Mouse (Mus musculus) MEL (cell line): ENCODE data around the gene Fis1. TPM values are rescaled to one million over a fixed set of nuclear protein-coding genes. Genes with fewer than 3 reads are reported as not detected.

Experiments
- DNase-seq: peaks from one replicate; pipeline ENCODE4 v3.0.0; 2011; ENCODE audit warnings: low read depth, low spot score
- H3K27ac ChIP-seq: 2 replicates; pipeline ENCODE4 v1.5.1; 2012; ENCODE audit warnings: low read depth, mild to moderate bottlenecking, control low read depth, low read length, moderate library complexity; ENCODE audit not compliant: control insufficient read depth
- H3K27me3 ChIP-seq, 2 experiments: fragments of 150-350 bp in 1 of 2; sonication (generic) in 1 of 2; 2 replicates each; pipeline ENCODE4 v1.6.1; 2012; ENCODE audit warnings: low read length in 2 of 2, mild to moderate bottlenecking in 2 of 2, improper control_type of control experiment in 1 of 2, moderate library complexity in 1 of 2; ENCODE audit not compliant: insufficient read depth in 2 of 2, control insufficient read depth in 1 of 2
- H3K36me3 ChIP-seq, 2 experiments: 2 replicates each; pipeline ENCODE4 v1.6.1; 2012 to 2014; ENCODE audit warnings: low read length in 2 of 2, improper control_type of control experiment in 1 of 2, inconsistent platforms in 1 of 2, mild to moderate bottlenecking in 1 of 2; ENCODE audit not compliant: insufficient read depth in 2 of 2, control insufficient read depth in 1 of 2
- H3K4me1 ChIP-seq, 2 experiments: fragments of 150-350 bp in 1 of 2; sonication (generic) in 1 of 2; 2 replicates each; pipeline ENCODE4 v1.6.1; 2012; ENCODE audit warnings: low read length in 2 of 2, improper control_type of control experiment in 1 of 2, mild to moderate bottlenecking in 1 of 2; ENCODE audit not compliant: insufficient read depth in 2 of 2, control insufficient read depth in 1 of 2
- H3K4me3 ChIP-seq, 2 experiments: fragments of 150-350 bp in 1 of 2; sonication (generic) in 1 of 2; 2 replicates each; pipeline ENCODE4 v1.5.1; 2012; ENCODE audit warnings: low read depth in 2 of 2, low read length in 2 of 2, mild to moderate bottlenecking in 2 of 2, moderate library complexity in 2 of 2, control low read depth in 1 of 2, improper control_type of control experiment in 1 of 2; ENCODE audit not compliant: control insufficient read depth in 1 of 2, insufficient read depth in 1 of 2
- H3K79me2 ChIP-seq: 2 replicates; pipeline ENCODE4 v1.6.1; 2012; ENCODE audit warnings: mild to moderate bottlenecking, low read length, moderate library complexity; ENCODE audit not compliant: control insufficient read depth, poor library complexity, insufficient read depth
- H3K9ac ChIP-seq: 2 replicates; pipeline ENCODE4 v1.6.1; 2012; ENCODE audit warnings: low read depth, mild to moderate bottlenecking, control low read depth, low read length, moderate library complexity; ENCODE audit not compliant: control insufficient read depth, poor library complexity, severe bottlenecking
- H3K9me3 ChIP-seq: fragments of 150-350 bp; sonication (generic); replicated peaks from 2 replicates; pipeline ENCODE4 v1.6.1; 2012; ENCODE audit warnings: mild to moderate bottlenecking, low read length, improper control_type of control experiment, moderate library complexity; ENCODE audit not compliant: insufficient read depth
- CHD2 ChIP-seq: IDR thresholded peaks from 2 replicates; pipeline ENCODE4 v1.6.1; 2011; ENCODE audit warnings: low read length, improper control_type of control experiment
- CTCF ChIP-seq, 3 experiments: IDR thresholded peaks in 2 of 3; conservative IDR thresholded peaks in 1 of 3; 2 replicates each; pipeline ENCODE4 v1.5.1; 2011 to 2012; ENCODE audit warnings: low read length in 3 of 3, low read depth in 2 of 3, mild to moderate bottlenecking in 2 of 3, improper control_type of control experiment in 1 of 3, inconsistent platforms in 1 of 3, mixed read lengths in 1 of 3, moderate library complexity in 1 of 3; ENCODE audit not compliant: control insufficient read depth in 1 of 3, insufficient read depth in 1 of 3, poor library complexity in 1 of 3, severe bottlenecking in 1 of 3
- ELF1 ChIP-seq: IDR thresholded peaks from 2 replicates; pipeline ENCODE4 v1.6.1; 2014; ENCODE audit warnings: low read depth, mild to moderate bottlenecking, inconsistent platforms, low read length, improper control_type of control experiment, moderate library complexity
- EP300 ChIP-seq, 2 experiments: IDR thresholded peaks; 2 replicates each; pipeline ENCODE4 v1.6.1; 2011; ENCODE audit warnings: improper control_type of control experiment in 2 of 2, low read length in 2 of 2, low read depth in 1 of 2, mild to moderate bottlenecking in 1 of 2
- ETS1 ChIP-seq: IDR thresholded peaks from 2 replicates; pipeline ENCODE4 v1.6.1; 2012; ENCODE audit warnings: low read depth, mild to moderate bottlenecking, inconsistent platforms, low read length, improper control_type of control experiment, moderate library complexity
- GABPA ChIP-seq: IDR thresholded peaks from 2 replicates; pipeline ENCODE4 v1.6.1; 2012; ENCODE audit warnings: low read depth, mild to moderate bottlenecking, inconsistent platforms, low read length, improper control_type of control experiment, moderate library complexity
- HCFC1 ChIP-seq: IDR thresholded peaks from 2 replicates; pipeline ENCODE4 v1.6.1; 2012; ENCODE audit warnings: low read depth, mild to moderate bottlenecking, inconsistent platforms, low read length, improper control_type of control experiment, moderate library complexity
- JUND ChIP-seq: IDR thresholded peaks from 2 replicates; pipeline ENCODE4 v1.6.1; 2011; ENCODE audit warnings: low read depth, mild to moderate bottlenecking, improper control_type of control experiment, low read length
- KAT2A ChIP-seq: conservative IDR thresholded peaks from 2 replicates; pipeline ENCODE4 v1.6.1; 2012; ENCODE audit warnings: low read depth, low read length, improper control_type of control experiment, inconsistent platforms
- MAX ChIP-seq: IDR thresholded peaks from 2 replicates; pipeline ENCODE4 v1.6.1; 2011; ENCODE audit warnings: low read length, improper control_type of control experiment
- MAZ ChIP-seq: IDR thresholded peaks from 2 replicates; pipeline ENCODE4 v1.6.1; 2012; ENCODE audit warnings: low read depth, mild to moderate bottlenecking, inconsistent platforms, low read length, improper control_type of control experiment
- MXI1 ChIP-seq: IDR thresholded peaks from 2 replicates; pipeline ENCODE4 v1.6.1; 2011; ENCODE audit warnings: mild to moderate bottlenecking, low read depth, low read length, improper control_type of control experiment
- MYB ChIP-seq: IDR thresholded peaks from 2 replicates; pipeline ENCODE4 v1.6.1; 2011; ENCODE audit warnings: mild to moderate bottlenecking, low read depth, low read length, improper control_type of control experiment
- NELFE ChIP-seq: IDR thresholded peaks from 2 replicates; pipeline ENCODE4 v1.6.1; 2011; ENCODE audit warnings: low read depth, low read length, improper control_type of control experiment
- NRF1 ChIP-seq: IDR thresholded peaks from 2 replicates; pipeline ENCODE4 v1.6.1; 2014; ENCODE audit warnings: low read depth, mild to moderate bottlenecking, inconsistent platforms, low read length, improper control_type of control experiment, moderate library complexity; ENCODE audit not compliant: poor library complexity, insufficient read depth, severe bottlenecking
- POLR2AphosphoS2 ChIP-seq: IDR thresholded peaks from 2 replicates; pipeline ENCODE4 v1.6.1; 2011; ENCODE audit warnings: low read length, improper control_type of control experiment
- RAD21 ChIP-seq: IDR thresholded peaks from 2 replicates; pipeline ENCODE4 v1.6.1; 2011; ENCODE audit warnings: mild to moderate bottlenecking, low read depth, low read length, improper control_type of control experiment
- RCOR1 ChIP-seq: IDR thresholded peaks from 2 replicates; pipeline ENCODE4 v1.6.1; 2012; ENCODE audit warnings: low read depth, mild to moderate bottlenecking, inconsistent platforms, low read length, improper control_type of control experiment
- SMC3 ChIP-seq: IDR thresholded peaks from 2 replicates; pipeline ENCODE4 v1.6.1; 2011; ENCODE audit warnings: low read depth, low read length, improper control_type of control experiment
- TBP ChIP-seq: IDR thresholded peaks from 2 replicates; pipeline ENCODE4 v1.8.0; 2011; ENCODE audit warnings: low read depth, low read length, improper control_type of control experiment
- TCF12 ChIP-seq: IDR thresholded peaks from 2 replicates; pipeline ENCODE4 v1.6.1; 2014; ENCODE audit warnings: low read depth, mild to moderate bottlenecking, inconsistent platforms, low read length, improper control_type of control experiment, moderate library complexity
- UBTF ChIP-seq: IDR thresholded peaks from 2 replicates; pipeline ENCODE4 v1.6.1; 2012; ENCODE audit warnings: low read depth, mild to moderate bottlenecking, inconsistent platforms, low read length, improper control_type of control experiment, moderate library complexity, borderline replicate concordance; ENCODE audit not compliant: insufficient read depth
- USF1 ChIP-seq: IDR thresholded peaks from 2 replicates; pipeline ENCODE4 v1.6.1; 2014; ENCODE audit warnings: low read depth, mild to moderate bottlenecking, inconsistent platforms, low read length, improper control_type of control experiment, moderate library complexity
- ZKSCAN1 ChIP-seq: IDR thresholded peaks from 2 replicates; pipeline ENCODE4 v1.6.1; 2012; ENCODE audit warnings: low read depth, mild to moderate bottlenecking, inconsistent platforms, low read length, improper control_type of control experiment, moderate library complexity
- ZMIZ1 ChIP-seq: IDR thresholded peaks from 2 replicates; pipeline ENCODE4 v1.6.1; 2012; ENCODE audit warnings: low read depth, mild to moderate bottlenecking, inconsistent platforms, low read length, improper control_type of control experiment, moderate library complexity
- polyA plus RNA-seq, 2 experiments: library from polyadenylated mRNA; stranded (reverse) in 1 of 2; unstranded in 1 of 2; fragments of >175 nt in 1 of 2; fragments of >200 nt in 1 of 2; gene quantifications; 2 replicates each; pipeline versions ENCODE4 v1.2.1 to v1.2.4; 2012; ENCODE audit warnings: low replicate concordance in 2 of 2, low read depth in 1 of 2; ENCODE audit not compliant: insufficient read length in 2 of 2, insufficient read depth in 1 of 2, missing spikeins in 1 of 2
- total RNA-seq: library from RNA; depleted of rRNA; stranded (reverse); fragments of 300-350 nt; gene quantifications from 2 replicates; pipeline ENCODE4 v1.2.3, GENCODE M21; 2012

Gene Fis1
- total and polyA plus RNA-seq, 3 experiments, result 164 to 184 TPM; not detected in 1

DNA sequence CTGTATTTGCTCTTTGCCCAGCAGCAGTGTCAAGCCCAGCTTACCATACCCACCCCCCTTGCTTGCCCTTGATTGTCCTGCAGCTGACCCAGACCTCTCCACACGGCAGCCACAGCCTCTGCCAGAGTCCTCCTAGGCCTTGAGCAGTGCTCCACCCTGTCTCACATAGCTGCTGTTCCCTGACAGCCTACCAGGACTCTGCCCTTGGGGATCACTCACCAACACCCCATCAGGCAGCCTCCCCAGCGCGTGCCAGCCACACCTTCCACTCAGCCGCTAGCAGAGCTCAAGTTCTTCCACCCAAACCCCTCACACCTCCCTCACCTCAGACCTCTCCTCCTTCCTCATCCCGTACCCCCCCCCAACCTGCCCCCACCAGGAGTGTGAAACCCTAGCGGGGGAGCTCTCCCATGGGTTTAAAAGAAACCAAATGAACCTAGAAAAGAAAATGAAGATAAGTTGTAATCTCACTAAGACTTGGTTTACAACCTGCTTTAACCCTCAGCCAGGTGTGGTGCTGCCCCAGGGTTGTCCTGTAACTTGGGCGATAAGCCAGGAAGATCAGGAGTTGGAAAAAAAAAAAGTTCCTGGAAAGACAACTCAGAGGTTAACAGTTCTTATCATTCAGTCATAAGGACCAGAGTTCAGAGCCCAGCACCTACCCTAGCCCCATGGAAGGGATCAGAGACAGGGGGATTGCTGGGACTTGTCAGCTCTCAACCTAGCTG, 29.2 kb upstream of the Fis1 start:
- Histone ChIP-seq H3K27ac (no peak overlapping the region), H3K27me3 (no peaks in the 10 kb centered on the region), H3K4me1 (peaks cover 2 to 3% of the 10 kb centered on the region in 2 experiments; a peak in 2 of 4 replicates), H3K4me3 (no peak overlapping the region), H3K36me3 (no peaks in the 10 kb centered on the region; a peak in 1 of 4 replicates), H3K9me3 (no peaks in the 10 kb centered on the region), H3K79me2 (peaks cover 11% of the 10 kb centered on the region), H3K9ac (no peak overlapping the region)
- DNase-seq, result no peak
- TF ChIP-seq CHD2 (no peak), EP300 (IDR thresholded peaks at IDR 0.05; ENCODE audit: low read depth in 1 of 2, low read length in 2 of 2) (no peak), NRF1 (no peak), CTCF (IDR thresholded peaks at IDR 0.05 in 2 of 3, conservative IDR thresholded peaks at IDR 0.05 in 1 of 3; ENCODE audit: control insufficient read depth in 1 of 3, insufficient read depth in 1 of 3, low read depth in 2 of 3, low read length in 3 of 3, poor library complexity in 1 of 3, severe bottlenecking in 1 of 3) (no peak), KAT2A (no peak), ZKSCAN1 (no peak), RCOR1 (no peak), NELFE (no peak), GABPA (no peak), ZMIZ1 (no peak), ELF1 (no peak), POLR2AphosphoS2 (no peak)

DNA sequence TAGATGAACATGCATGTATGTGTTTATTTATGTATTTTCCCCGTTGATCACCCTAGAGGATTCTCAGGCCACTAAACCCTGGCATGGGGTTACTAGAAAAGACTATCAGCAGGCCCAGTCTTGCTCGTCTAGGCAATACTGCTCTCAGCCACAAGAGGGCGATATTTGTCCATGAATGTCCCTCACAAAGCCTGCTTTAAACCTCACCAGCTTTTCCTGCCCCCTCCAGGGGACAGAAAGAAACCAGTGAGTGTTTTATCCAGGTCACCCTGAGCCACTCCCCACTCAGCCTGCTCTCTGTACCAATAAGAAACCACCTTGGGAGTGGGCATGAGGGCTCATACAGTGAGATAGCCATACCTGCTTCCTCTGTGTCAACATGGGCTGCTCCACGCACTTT, 24.0 kb upstream of the Fis1 start:
- H3K79me2 ChIP-seq, result no peaks in the 10 kb centered on the region
- no peaks in the 10 kb centered on the region for H3K27me3 ChIP-seq
- TF ChIP-seq TBP, result no peak
- TF ChIP-seq USF1, result no peak
- TF ChIP-seq MAX, result no peak
- no peak for TF ChIP-seq HCFC1
- no peak for TF ChIP-seq JUND
- no peak for TF ChIP-seq ETS1
- TF ChIP-seq TCF12, result no peak
- no peak for TF ChIP-seq UBTF
- no peak for TF ChIP-seq MYB
- TF ChIP-seq CTCF (IDR thresholded peaks at IDR 0.05 in 2 of 3, conservative IDR thresholded peaks at IDR 0.05 in 1 of 3; ENCODE audit: control insufficient read depth in 1 of 3, insufficient read depth in 1 of 3, low read depth in 2 of 3, low read length in 3 of 3, poor library complexity in 1 of 3, severe bottlenecking in 1 of 3), result peak; percentile 65 to 78 (median 69)
- TF ChIP-seq SMC3, result peak; percentile 49
- no peak for TF ChIP-seq MAZ
- peak; percentile 51 for TF ChIP-seq RAD21
- TF ChIP-seq MXI1, result no peak
- no peaks in the 10 kb centered on the region for H3K4me1 ChIP-seq
- no peaks in the 10 kb centered on the region for H3K9me3 ChIP-seq
- H3K4me3 ChIP-seq, result no peak overlapping the region
- H3K27ac ChIP-seq, result no peak overlapping the region
- peaks cover 0 to 1% of the 10 kb centered on the region in 2 experiments; a peak in 2 of 4 replicates for H3K36me3 ChIP-seq
- peak; percentile 81 for DNase-seq
- H3K9ac ChIP-seq, result no peak overlapping the region
